Mouse (Mus musculus): ENCODE data around the gene Anapc2. TPM values are rescaled to one million over a fixed set of nuclear protein-coding genes. Genes with fewer than 3 reads are reported as not detected.
A peak's percentile ranks its signal among the peaks of the same experiment; 100 is the strongest.

Gene Anapc2
- polyA plus RNA-seq, 1 experiment from 2014 or later, result 95.8 TPM

DNA sequence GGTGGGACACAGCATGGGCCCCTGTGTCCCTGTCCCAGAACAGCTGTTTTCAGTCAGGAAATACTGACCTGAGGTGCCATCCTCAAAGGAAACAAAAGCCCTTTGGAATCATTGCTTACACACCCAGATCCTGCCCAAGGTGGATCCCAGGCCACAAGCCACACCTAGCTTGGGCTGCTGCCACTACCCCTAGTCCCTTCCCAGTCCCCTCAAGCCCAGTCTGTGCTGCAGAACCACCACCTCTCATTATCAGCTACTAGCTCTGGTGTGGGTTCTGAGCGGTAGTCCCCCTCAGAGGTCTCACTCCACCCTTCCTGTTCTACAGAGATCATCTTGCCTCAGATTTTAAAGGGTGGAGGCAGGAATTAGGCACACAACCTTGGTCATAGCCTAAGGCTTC, 14.0 kb downstream of the Anapc2 start:
- Histone ChIP-seq H3K9me3 (no peaks in the 10 kb centered on the region), H3K36me3 (peaks cover 29% of the 10 kb centered on the region), H3K4me2 (replicated peaks) (peak overlapping the region; percentile 17), H3K4me1 (replicated peaks) (peaks cover 20% of the 10 kb centered on the region), H3K4me3 (replicated peaks) (no peak overlapping the region), H3K27me3 (replicated peaks) (peaks cover 35% of the 10 kb centered on the region), H3K9ac (no peak overlapping the region; the same call in 1 of the 2 replicates), H3K27ac (peak overlapping the region; percentile 71)
- peak; percentile 42 for ATAC-seq
- 67% methylated on average over 1 of the region's 1 CpGs for WGBS

- Histone ChIP-seq H3K4me1 (replicated peaks) (peaks cover 21% of the 10 kb centered on the region), H3K36me3 (peaks cover 25% of the 10 kb centered on the region), H3K27me3 (replicated peaks) (peaks cover 42% of the 10 kb centered on the region), H3K9ac (no peak overlapping the region), H3K4me3 (replicated peaks) (no peak overlapping the region), H3K9me3 (no peaks in the 10 kb centered on the region), H3K27ac (peak overlapping the region; percentile 71), H3K4me2 (replicated peaks) (peak overlapping the region; percentile 17)
- WGBS, result 43% methylated on average over 7 of the region's 7 CpGs
- ATAC-seq, result peak; percentile 80
Measured at GRCm38 (mm10) chr2:25286837-25287636, 14.8 kb downstream of the Anapc2 start.

- peaks cover 17% of the 10 kb centered on the region for H3K36me3 ChIP-seq
- 89% methylated on average over 6 of the region's 6 CpGs for WGBS
- ATAC-seq, result no peak
- H3K4me3 ChIP-seq (replicated peaks), result no peak within 1 kb of the TSS
- H3K4me1 ChIP-seq (replicated peaks), result peaks cover 29% of the 10 kb centered on the region
- no peak within 1 kb of the TSS; the same call in 1 of the 2 replicates for H3K9ac ChIP-seq
- peaks cover 53% of the 10 kb centered on the region for H3K27me3 ChIP-seq (replicated peaks)
- no peaks in the 10 kb centered on the region for H3K9me3 ChIP-seq
- H3K27ac ChIP-seq, result peak within 1 kb of the TSS; percentile 71
- peak within 1 kb of the TSS; percentile 17 for H3K4me2 ChIP-seq (replicated peaks)
Measured at GRCm38 (mm10) chr2:25287927-25288649, 15.8 kb downstream of the Anapc2 start, which contains the start of gene Tmem210. Gene Tmem210, plus strand, starts transcription at chr2:25288145.

DNA sequence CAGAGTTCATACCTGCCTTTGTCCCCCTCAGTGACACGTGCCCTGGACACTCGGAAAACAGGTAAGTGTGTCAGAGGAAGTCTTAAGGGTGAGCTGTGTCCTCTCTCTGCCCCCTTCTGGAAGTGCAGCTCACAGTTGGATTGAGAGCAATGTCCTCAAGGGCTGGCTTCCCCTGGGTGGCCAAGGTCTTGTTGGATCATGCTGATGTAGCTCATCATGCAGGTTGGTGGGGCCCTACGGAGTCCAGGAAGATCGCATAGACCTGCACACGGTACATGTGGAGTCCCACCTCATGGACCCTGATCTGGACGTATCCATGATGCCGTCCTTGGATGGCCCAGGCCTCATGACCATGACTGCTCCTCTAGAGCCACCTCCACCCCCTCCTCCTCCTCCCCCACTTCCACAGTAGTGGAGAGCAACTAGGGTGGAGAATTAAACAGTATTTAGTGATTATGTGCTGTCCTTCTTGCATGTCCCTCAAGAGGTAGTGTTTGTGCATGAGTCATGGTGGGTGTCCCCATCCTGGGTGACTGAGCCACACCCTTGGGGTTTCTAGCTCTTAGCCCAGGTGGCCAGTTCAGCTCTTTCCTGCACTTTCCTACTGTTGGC, 16.6 kb downstream of the Anapc2 start:
- H3K9me3 ChIP-seq, result no peaks in the 10 kb centered on the region
- H3K36me3 ChIP-seq, result peaks cover 11% of the 10 kb centered on the region; the same call in 1 of the 2 replicates
- H3K27ac ChIP-seq, result no peak overlapping the region
- no peak overlapping the region for H3K9ac ChIP-seq
- no peak for ATAC-seq
- 78% methylated on average over 7 of the region's 7 CpGs for WGBS
- no peak overlapping the region for H3K4me2 ChIP-seq (replicated peaks)
- H3K4me3 ChIP-seq (replicated peaks), result no peak overlapping the region
- H3K4me1 ChIP-seq (replicated peaks), result peaks cover 29% of the 10 kb centered on the region
- H3K27me3 ChIP-seq (replicated peaks), result peaks cover 59% of the 10 kb centered on the region

DNA sequence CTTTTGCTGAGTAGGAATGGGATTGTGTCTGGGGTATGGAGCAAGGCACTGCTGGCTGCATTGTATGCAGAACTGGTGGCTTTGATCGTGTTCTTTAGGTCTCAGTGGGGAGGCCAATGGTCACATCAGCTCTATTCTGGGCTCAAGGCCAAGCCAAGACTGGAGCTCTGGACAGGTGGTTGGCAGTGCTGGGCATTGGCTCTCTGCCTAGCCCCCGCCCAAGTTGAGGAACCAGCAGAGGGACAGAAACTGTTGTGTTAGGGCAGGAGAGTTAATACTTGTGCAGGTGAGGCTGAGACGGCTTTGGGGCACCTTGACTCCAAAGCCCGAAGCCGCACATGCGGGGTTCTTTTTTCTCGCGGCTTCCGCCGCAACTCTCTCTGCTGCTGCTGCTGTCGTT, 17.4 kb downstream of the Anapc2 start, which contains the start of gene Lrrc26:
Lrrc26 (plus strand) TSS at position 265 of the 400 bp plus-strand sequence.
- peaks cover 65% of the 10 kb centered on the region for H3K27me3 ChIP-seq (replicated peaks)
- peak within 1 kb of the TSS; percentile 16 for H3K4me3 ChIP-seq (replicated peaks)
- H3K4me1 ChIP-seq (replicated peaks), result peaks cover 29% of the 10 kb centered on the region
- no peak within 1 kb of the TSS for H3K27ac ChIP-seq
- peak within 1 kb of the TSS; percentile 68 for H3K4me2 ChIP-seq (replicated peaks)
- H3K9me3 ChIP-seq, result no peaks in the 10 kb centered on the region
- whole genome bisulfite sequencing, result 9% methylated on average over 11 of the region's 11 CpGs
- peaks cover 3% of the 10 kb centered on the region; the same call in 1 of the 2 replicates for H3K36me3 ChIP-seq
- no peak within 1 kb of the TSS for H3K9ac ChIP-seq
- ATAC-seq, result no peak

GRCm38 (mm10) chr2:25290101-25290815, 18.0 kb downstream of the Anapc2 start:
- no peak for ATAC-seq
- 2% methylated on average over 54 of the region's 54 CpGs for WGBS
- no peaks in the 10 kb centered on the region for H3K9me3 ChIP-seq
- peak overlapping the region; percentile 68 for H3K4me2 ChIP-seq (replicated peaks)
- no peak overlapping the region for H3K9ac ChIP-seq
- H3K27ac ChIP-seq, result no peak overlapping the region
- peak overlapping the region; percentile 16 for H3K4me3 ChIP-seq (replicated peaks)
- no peaks in the 10 kb centered on the region for H3K36me3 ChIP-seq
- H3K4me1 ChIP-seq (replicated peaks), result peaks cover 27% of the 10 kb centered on the region
- peaks cover 71% of the 10 kb centered on the region for H3K27me3 ChIP-seq (replicated peaks)

- peaks cover 76% of the 10 kb centered on the region for H3K27me3 ChIP-seq (replicated peaks)
- 2% methylated on average over 18 of the region's 18 CpGs for WGBS
- peak overlapping the region; percentile 68 for H3K4me2 ChIP-seq (replicated peaks)
- no peaks in the 10 kb centered on the region for H3K36me3 ChIP-seq
- no peak overlapping the region for H3K9ac ChIP-seq
- H3K4me1 ChIP-seq (replicated peaks), result peaks cover 22% of the 10 kb centered on the region
- peak overlapping the region; percentile 16 for H3K4me3 ChIP-seq (replicated peaks)
- no peaks in the 10 kb centered on the region for H3K9me3 ChIP-seq
- no peak for ATAC-seq
- no peak overlapping the region for H3K27ac ChIP-seq
Measured at GRCm38 (mm10) chr2:25290816-25291130, 18.5 kb downstream of the Anapc2 start.

DNA sequence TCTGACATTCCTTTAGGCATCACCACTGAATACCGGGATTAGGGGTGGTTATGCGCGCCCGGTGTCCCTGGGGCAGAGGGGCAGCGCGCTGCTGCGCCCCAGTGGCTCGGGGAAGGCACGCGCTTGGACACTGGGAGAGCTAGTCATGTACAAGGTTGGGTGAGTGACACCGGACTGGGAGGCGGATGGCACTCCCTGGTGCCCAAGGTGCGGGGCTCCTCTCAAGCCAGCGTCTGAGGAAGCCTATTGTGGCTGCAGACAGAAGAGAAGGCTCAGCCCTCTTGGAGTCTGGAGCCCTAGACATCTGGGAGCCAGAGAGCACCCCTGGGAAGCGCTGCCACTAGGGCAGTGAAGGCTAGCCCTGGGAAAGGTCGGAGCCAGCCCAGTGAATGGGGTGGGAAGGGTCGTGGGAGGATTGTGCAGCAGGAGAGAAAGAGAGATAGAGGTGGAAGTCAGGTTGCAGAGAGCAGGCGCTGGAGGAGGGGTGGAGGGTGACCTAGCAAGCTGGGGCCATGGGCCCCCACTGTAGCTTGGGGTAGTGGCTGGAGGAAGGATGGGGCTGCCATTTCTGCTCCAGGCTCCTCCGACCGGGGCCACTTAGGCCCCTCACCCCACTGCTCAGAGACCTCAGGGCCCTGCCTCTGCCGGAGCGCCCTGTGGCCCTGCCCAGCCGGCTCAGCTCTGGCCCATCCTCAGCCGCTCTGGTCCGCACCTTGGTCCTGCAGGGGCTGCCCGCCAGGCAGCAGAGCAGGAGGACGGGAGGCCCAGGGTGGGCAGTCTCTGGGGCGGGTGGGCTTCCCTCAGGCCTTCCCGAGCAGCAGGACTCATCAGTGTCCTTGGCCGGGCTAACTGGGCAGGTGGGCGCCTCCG, 19.1 kb downstream of the Anapc2 start:
- Histone ChIP-seq H3K9ac (no peak overlapping the region), H3K4me2 (replicated peaks) (peak overlapping the region; percentile 68), H3K4me1 (replicated peaks) (peaks cover 18% of the 10 kb centered on the region), H3K9me3 (no peaks in the 10 kb centered on the region), H3K27me3 (replicated peaks) (peaks cover 80% of the 10 kb centered on the region), H3K4me3 (replicated peaks) (peak overlapping the region; percentile 35), H3K36me3 (no peaks in the 10 kb centered on the region), H3K27ac (no peak overlapping the region)
- ATAC-seq, result peak; percentile 5; the same call in 1 of the 2 replicates
- 5% methylated on average over 32 of the region's 32 CpGs for WGBS

GRCm38 (mm10) chr2:25292054-25292544, 19.8 kb downstream of the Anapc2 start:
- peaks cover 18% of the 10 kb centered on the region for H3K4me1 ChIP-seq (replicated peaks)
- peak overlapping the region; percentile 68 for H3K4me2 ChIP-seq (replicated peaks)
- peaks cover 85% of the 10 kb centered on the region for H3K27me3 ChIP-seq (replicated peaks)
- ATAC-seq, result peak; percentile 25
- WGBS, result 3% methylated on average over 43 of the region's 43 CpGs
- 0 out of 2 replicates have a peak overlapping the region, but pooled peaks have one; percentile 3 for H3K9ac ChIP-seq
- H3K9me3 ChIP-seq, result no peaks in the 10 kb centered on the region
- H3K36me3 ChIP-seq, result no peaks in the 10 kb centered on the region
- peak overlapping the region; percentile 35 for H3K4me3 ChIP-seq (replicated peaks)
- H3K27ac ChIP-seq, result no peak overlapping the region

- ATAC-seq, result 0 out of 2 replicates have a peak, but pooled peaks have one; percentile 51
- Histone ChIP-seq H3K4me2 (replicated peaks) (no peak overlapping the region; the same call in 1 of the 2 replicates), H3K27ac (no peak overlapping the region), H3K4me1 (replicated peaks) (peaks cover 18% of the 10 kb centered on the region), H3K9ac (no peak overlapping the region), H3K36me3 (no peaks in the 10 kb centered on the region), H3K4me3 (replicated peaks) (no peak overlapping the region), H3K27me3 (replicated peaks) (peaks cover 90% of the 10 kb centered on the region), H3K9me3 (no peaks in the 10 kb centered on the region)
- 0% methylated on average over 1 of the region's 1 CpGs for WGBS
Measured at GRCm38 (mm10) chr2:25292856-25293255, 20.6 kb downstream of the Anapc2 start.

GRCm38 (mm10) chr2:25293706-25294105, 21.4 kb downstream of the Anapc2 start:
- no peaks in the 10 kb centered on the region for H3K9me3 ChIP-seq
- peaks cover 81% of the 10 kb centered on the region for H3K27me3 ChIP-seq (replicated peaks)
- H3K9ac ChIP-seq, result no peak overlapping the region
- 74% methylated on average over 9 of the region's 9 CpGs for WGBS
- H3K4me3 ChIP-seq (replicated peaks), result no peak overlapping the region
- H3K4me1 ChIP-seq (replicated peaks), result peaks cover 18% of the 10 kb centered on the region
- no peak for ATAC-seq
- H3K4me2 ChIP-seq (replicated peaks), result no peak overlapping the region
- no peak overlapping the region for H3K27ac ChIP-seq
- H3K36me3 ChIP-seq, result no peaks in the 10 kb centered on the region
